8 mouse cellular contexts compared by ENCODE assay signal in genomic region chr7:27654607-27655276, GRCm38 (mm10). TPM values are rescaled to one million over a fixed set of nuclear protein-coding genes. Genes with fewer than 3 reads are reported as not detected.
A peak's percentile ranks its signal among the peaks of the same experiment; 100 is the strongest.
DNase-seq lines count a peak whose midpoint lies in the region; ATAC-seq lines count a peak whose summit lies in the region.
"Had no signal": no experiment of that assay in that cellular context is flagged by ENCODE, and none has a peak within 500 bp of the region (broad histone marks: within the 10 kb centered on the region; RNA-seq: fewer than 3 reads in every experiment).

No protein-coding gene starts in this region.

- peaks cover 40% of the 10 kb centered on the region for H3K36me3 ChIP-seq in embryonic facial prominence, embryonic 10.5 days (replicated peaks)
- H3K36me3 ChIP-seq in lung, embryonic 15.5 days, result no peaks in the 10 kb centered on the region

- no peak for ATAC-seq in lung, embryonic 15.5 days (ENCODE audit: borderline replicate concordance, extremely low read depth, low FRiP score, low TSS enrichment)

- H3K9me3 ChIP-seq in embryonic facial prominence, embryonic 10.5 days, result no peaks in the 10 kb centered on the region
- no peaks in the 10 kb centered on the region for H3K9me3 ChIP-seq in lung, embryonic 15.5 days

- H3K27me3 ChIP-seq in embryonic facial prominence, embryonic 10.5 days (replicated peaks; ENCODE audit: low read depth, poor library complexity, severe bottlenecking), result peaks cover 77% of the 10 kb centered on the region
- peaks cover 74% of the 10 kb centered on the region for H3K27me3 ChIP-seq in lung, embryonic 15.5 days

- peaks cover 21% of the 10 kb centered on the region for H3K4me1 ChIP-seq in embryonic facial prominence, embryonic 10.5 days
- peaks cover 11% of the 10 kb centered on the region; the same call in 1 of the 2 replicates for H3K4me1 ChIP-seq in lung, embryonic 15.5 days

- no peak overlapping the region for H3K9ac ChIP-seq in lung, embryonic 15.5 days

- H3K4me2 ChIP-seq in lung, embryonic 15.5 days, result peak overlapping the region; percentile 50; the same call in 1 of the 2 replicates

- peak; percentile 59 for DNase-seq in A20 (ENCODE audit: low read depth, low spot score)
- peak; percentile 53 for DNase-seq in CD4-positive helper T cell, adult 2 months (ENCODE audit: low read depth, low spot score)
- no peak for DNase-seq in embryonic facial prominence, embryonic 10.5 days (ENCODE audit: low spot score)
- peak; percentile 33 to 78 for DNase-seq in kidney, postnatal 36 days
- DNase-seq in right cerebral cortex, postnatal 36 days (ENCODE audit: low spot score in 2 of 2), result peak; percentile 67 to 75
- DNase-seq in ovary, postnatal 36 days (ENCODE audit: low spot score), result no peak

- 0 out of 2 replicates have a peak overlapping the region, but pooled peaks have one; percentile 57 for H3K4me3 ChIP-seq in embryonic facial prominence, embryonic 10.5 days
- H3K4me3 ChIP-seq in lung, embryonic 15.5 days, result no peak overlapping the region

- H3K27ac ChIP-seq in embryonic facial prominence, embryonic 10.5 days (replicated peaks), result no peak overlapping the region
- H3K27ac ChIP-seq in lung, embryonic 15.5 days, result no peak overlapping the region
- H3K27ac ChIP-seq: macrophage had no signal

- 67% methylated on average over 20 of the region's 20 CpGs for WGBS in embryonic facial prominence, embryonic 10.5 days
- 56% methylated on average over 20 of the region's 20 CpGs for WGBS in lung, embryonic 15.5 days

RNA-seq across cellular contexts. Expression of gene Ttc9b, which starts 1.0 kb away (rescaled TPM):
- 1.6 and 1.9 TPM in 2 replicates for polyA plus RNA-seq in embryonic facial prominence, embryonic 10.5 days (2016; fragmentation: Nextera tagmentation; extraction: Ambion mirVana)
- polyA plus RNA-seq in lung, embryonic 15.5 days (2015; fragmentation: Nextera tagmentation; extraction: Ambion mirVana), result 0.09 and 0.60 TPM in 2 replicates
- polyA plus RNA-seq: macrophage had no signal

RNA-seq across cellular contexts. Expression of gene Map3k10, which starts 19.7 kb away (rescaled TPM):
- 9.0 and 9.2 TPM in 2 replicates for polyA plus RNA-seq in embryonic facial prominence, embryonic 10.5 days (2016; fragmentation: Nextera tagmentation; extraction: Ambion mirVana)
- polyA plus RNA-seq in lung, embryonic 15.5 days (2015; fragmentation: Nextera tagmentation; extraction: Ambion mirVana), result 6.9 and 7.6 TPM in 2 replicates

RNA-seq across cellular contexts. Expression of gene Zfp607b, which starts 34.4 kb away (rescaled TPM):
- 4.9 and 5.0 TPM in 2 replicates for polyA plus RNA-seq in embryonic facial prominence, embryonic 10.5 days (2016; fragmentation: Nextera tagmentation; extraction: Ambion mirVana)
- polyA plus RNA-seq in lung, embryonic 15.5 days (2015; fragmentation: Nextera tagmentation; extraction: Ambion mirVana), result 4.0 and 4.3 TPM in 2 replicates

Comparison
In these comparisons a context has a peak if more than half of its experiments do, and no peak if none do; other contexts are left out.
1. DNase-seq: peak in A20 (single experiment), CD4-positive helper T cell, adult 2 months (single experiment), kidney, postnatal 36 days (2 of 2) and right cerebral cortex, postnatal 36 days (2 of 2); none in embryonic facial prominence, embryonic 10.5 days (single experiment) and ovary, postnatal 36 days (single experiment).